Mouse (Mus musculus) bone marrow macrophage, adult 2 months (primary cell): ENCODE results near the gene Wbp1l.

Source experiments
- CTCF ChIP-seq: IDR thresholded peaks from 2 replicates; pipeline ENCODE4 v1.5.1; 2012; ENCODE audit warnings: low read depth, mild to moderate bottlenecking, low read length, moderate library complexity
- POLR2A ChIP-seq: IDR thresholded peaks from 2 replicates; pipeline ENCODE4 v1.6.1; 2012; ENCODE audit warnings: mild to moderate bottlenecking, low read depth, low read length, borderline replicate concordance

DNA sequence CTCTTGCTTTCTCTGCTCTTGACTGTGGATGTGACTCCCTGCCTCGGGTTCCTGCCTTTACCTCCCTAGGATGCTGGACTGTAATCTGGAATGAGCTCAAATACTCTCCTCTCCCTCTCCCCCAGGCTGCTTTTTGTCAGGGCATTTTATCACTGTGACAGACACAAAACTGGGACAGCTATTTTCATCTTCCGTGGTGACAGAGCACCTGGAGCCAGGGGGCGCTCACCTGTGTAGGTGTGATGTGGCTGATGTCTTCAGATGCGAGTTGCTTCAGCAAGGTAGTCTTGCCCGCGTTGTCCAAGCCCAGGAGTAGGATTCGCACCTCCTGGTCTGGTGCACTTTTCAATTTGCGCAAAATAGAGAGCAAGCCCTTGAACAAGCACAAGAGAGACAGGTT is 40.9 kb upstream of the Wbp1l start:
- TF ChIP-seq CTCF (no peak), POLR2A (no peak)
